Mouse (Mus musculus): ENCODE results near the gene Apol6. TPM values are rescaled to one million over a fixed set of nuclear protein-coding genes. Genes with fewer than 3 reads are reported as not detected.

The Apol6 gene
- polyA plus RNA-seq, 1 experiment from 2014 or later = not detected

- no peak for ATAC-seq
- WGBS = 71% methylated on average over 6 of the region's 6 CpGs
- no peaks in the 10 kb centered on the region for H3K36me3 ChIP-seq (ENCODE audit: poor library complexity, severe bottlenecking)
- H3K4me3 ChIP-seq = no peak overlapping the region
- peaks cover 10% of the 10 kb centered on the region; the same call in 1 of the 2 replicates for H3K4me1 ChIP-seq
- H3K4me2 ChIP-seq = no peak overlapping the region
- H3K27ac ChIP-seq = no peak overlapping the region
- no peak overlapping the region for H3K9ac ChIP-seq
- no peaks in the 10 kb centered on the region; the same call in 1 of the 2 replicates for H3K9me3 ChIP-seq (replicated peaks)
- peaks cover 2% of the 10 kb centered on the region; the same call in 1 of the 2 replicates for H3K27me3 ChIP-seq
Observed at GRCm38 (mm10) chr15:77018740-77019340, 25.7 kb upstream of the Apol6 start.

- H3K4me2 ChIP-seq = no peak overlapping the region
- H3K27ac ChIP-seq = no peak overlapping the region
- H3K9me3 ChIP-seq (replicated peaks) = no peaks in the 10 kb centered on the region; the same call in 1 of the 2 replicates
- no peak overlapping the region for H3K4me3 ChIP-seq
- 0 out of 2 replicates have a peak, but pooled peaks cover 4% of the 10 kb centered on the region for H3K4me1 ChIP-seq
- ATAC-seq = no peak
- no peaks in the 10 kb centered on the region for H3K36me3 ChIP-seq (ENCODE audit: poor library complexity, severe bottlenecking)
- peaks cover 2% of the 10 kb centered on the region; the same call in 1 of the 2 replicates for H3K27me3 ChIP-seq
- H3K9ac ChIP-seq = no peak overlapping the region
- 85% methylated on average over 7 of the region's 7 CpGs for WGBS
Observed at GRCm38 (mm10) chr15:77019533-77019932, 25.0 kb upstream of the Apol6 start.

GRCm38 (mm10) chr15:77020136-77020535, 24.4 kb upstream of the Apol6 start:
- H3K27me3 ChIP-seq = peaks cover 2% of the 10 kb centered on the region; the same call in 1 of the 2 replicates
- no peak for ATAC-seq
- no peaks in the 10 kb centered on the region for H3K4me1 ChIP-seq
- H3K9ac ChIP-seq = no peak overlapping the region
- H3K9me3 ChIP-seq (replicated peaks) = no peaks in the 10 kb centered on the region; the same call in 1 of the 2 replicates
- no peak overlapping the region for H3K4me2 ChIP-seq
- H3K36me3 ChIP-seq (ENCODE audit: poor library complexity, severe bottlenecking) = no peaks in the 10 kb centered on the region
- WGBS = 88% methylated on average over 4 of the region's 4 CpGs
- no peak overlapping the region for H3K4me3 ChIP-seq
- no peak overlapping the region for H3K27ac ChIP-seq

- Histone ChIP-seq H3K9me3 (replicated peaks) (no peaks in the 10 kb centered on the region; the same call in 1 of the 2 replicates), H3K36me3 (ENCODE audit: poor library complexity, severe bottlenecking) (no peaks in the 10 kb centered on the region), H3K4me3 (no peak overlapping the region), H3K4me2 (no peak overlapping the region), H3K4me1 (peaks cover 7% of the 10 kb centered on the region), H3K27me3 (peaks cover 2% of the 10 kb centered on the region; the same call in 1 of the 2 replicates), H3K9ac (no peak overlapping the region), H3K27ac (no peak overlapping the region)
- no peak for ATAC-seq
- 92% methylated on average over 3 of the region's 3 CpGs for WGBS
Observed at GRCm38 (mm10) chr15:77021056-77021455, 23.5 kb upstream of the Apol6 start.

- Histone ChIP-seq H3K27ac (no peak overlapping the region), H3K4me2 (no peak overlapping the region), H3K4me3 (no peak overlapping the region), H3K27me3 (peaks cover 2% of the 10 kb centered on the region; the same call in 1 of the 2 replicates), H3K9me3 (replicated peaks) (no peaks in the 10 kb centered on the region; the same call in 1 of the 2 replicates), H3K36me3 (ENCODE audit: poor library complexity, severe bottlenecking) (no peaks in the 10 kb centered on the region), H3K4me1 (peaks cover 12% of the 10 kb centered on the region), H3K9ac (no peak overlapping the region)
- WGBS = 87% methylated on average over 4 of the region's 4 CpGs
- no peak for ATAC-seq
Observed at GRCm38 (mm10) chr15:77021851-77022250, 22.7 kb upstream of the Apol6 start.

- H3K27ac ChIP-seq = no peak overlapping the region
- H3K4me3 ChIP-seq = no peak overlapping the region
- no peaks in the 10 kb centered on the region; the same call in 1 of the 2 replicates for H3K9me3 ChIP-seq (replicated peaks)
- peaks cover 12% of the 10 kb centered on the region for H3K4me1 ChIP-seq
- ATAC-seq = no peak
- H3K36me3 ChIP-seq (ENCODE audit: poor library complexity, severe bottlenecking) = no peaks in the 10 kb centered on the region
- 81% methylated on average over 5 of the region's 5 CpGs for WGBS
- no peak overlapping the region for H3K9ac ChIP-seq
- no peaks in the 10 kb centered on the region for H3K27me3 ChIP-seq
- no peak overlapping the region for H3K4me2 ChIP-seq
Observed at GRCm38 (mm10) chr15:77022401-77022957, 22.1 kb upstream of the Apol6 start.

- 56% methylated on average over 5 of the region's 5 CpGs for WGBS
Observed at GRCm38 (mm10) chr15:77025884-77026583, 18.5 kb upstream of the Apol6 start.

GRCm38 (mm10) chr15:77027117-77027516, 17.4 kb upstream of the Apol6 start:
- ATAC-seq = no peak
- Histone ChIP-seq H3K9ac (no peak overlapping the region), H3K36me3 (ENCODE audit: poor library complexity, severe bottlenecking) (no peaks in the 10 kb centered on the region), H3K4me3 (no peak overlapping the region), H3K27ac (no peak overlapping the region), H3K27me3 (no peaks in the 10 kb centered on the region), H3K4me1 (peaks cover 16% of the 10 kb centered on the region), H3K9me3 (replicated peaks) (no peaks in the 10 kb centered on the region; the same call in 1 of the 2 replicates), H3K4me2 (no peak overlapping the region)
- WGBS = 94% methylated on average over 3 of the region's 3 CpGs

More at GRCm38 (mm10) chr15:77025884-77026583, 18.5 kb upstream of the Apol6 start:
- no peak overlapping the region for H3K4me2 ChIP-seq
- H3K27ac ChIP-seq = no peak overlapping the region
- no peaks in the 10 kb centered on the region for H3K36me3 ChIP-seq (ENCODE audit: poor library complexity, severe bottlenecking)
- no peak overlapping the region for H3K9ac ChIP-seq
- peak; percentile 55; the same call in 1 of the 2 replicates for ATAC-seq
- H3K4me3 ChIP-seq = no peak overlapping the region
- H3K4me1 ChIP-seq = peaks cover 16% of the 10 kb centered on the region
- H3K27me3 ChIP-seq = no peaks in the 10 kb centered on the region
- no peaks in the 10 kb centered on the region; the same call in 1 of the 2 replicates for H3K9me3 ChIP-seq (replicated peaks)

GRCm38 (mm10) chr15:77027675-77028074, 16.9 kb upstream of the Apol6 start:
- no peak for ATAC-seq
- Histone ChIP-seq H3K36me3 (ENCODE audit: poor library complexity, severe bottlenecking) (no peaks in the 10 kb centered on the region), H3K9me3 (replicated peaks) (no peaks in the 10 kb centered on the region), H3K9ac (no peak overlapping the region), H3K4me2 (no peak overlapping the region), H3K4me1 (peaks cover 16% of the 10 kb centered on the region), H3K27ac (no peak overlapping the region), H3K27me3 (no peaks in the 10 kb centered on the region), H3K4me3 (no peak overlapping the region)
- WGBS = 76% methylated on average over 6 of the region's 6 CpGs

GRCm38 (mm10) chr15:77029331-77029991, 15.1 kb upstream of the Apol6 start:
- WGBS = 27% methylated on average over 7 of the region's 7 CpGs
- Histone ChIP-seq H3K4me1 (peaks cover 16% of the 10 kb centered on the region), H3K36me3 (ENCODE audit: poor library complexity, severe bottlenecking) (no peaks in the 10 kb centered on the region), H3K4me2 (no peak overlapping the region), H3K9ac (peak overlapping the region; percentile 21), H3K4me3 (no peak overlapping the region), H3K9me3 (replicated peaks) (no peaks in the 10 kb centered on the region), H3K27me3 (no peaks in the 10 kb centered on the region), H3K27ac (no peak overlapping the region; the same call in 1 of the 2 replicates)
- ATAC-seq = peak; percentile 71

GRCm38 (mm10) chr15:77031271-77031670, 13.3 kb upstream of the Apol6 start:
- no peaks in the 10 kb centered on the region for H3K9me3 ChIP-seq (replicated peaks)
- H3K9ac ChIP-seq = no peak overlapping the region
- no peak overlapping the region for H3K4me2 ChIP-seq
- no peak overlapping the region for H3K4me3 ChIP-seq
- H3K27me3 ChIP-seq = no peaks in the 10 kb centered on the region
- H3K36me3 ChIP-seq (ENCODE audit: poor library complexity, severe bottlenecking) = no peaks in the 10 kb centered on the region
- ATAC-seq = no peak
- WGBS = 58% methylated on average over 3 of the region's 3 CpGs
- H3K4me1 ChIP-seq = peaks cover 8% of the 10 kb centered on the region
- no peak overlapping the region for H3K27ac ChIP-seq

- no peak overlapping the region for H3K9ac ChIP-seq
Observed at GRCm38 (mm10) chr15:77034526-77034925, 10.0 kb upstream of the Apol6 start.

More at GRCm38 (mm10) chr15:77034526-77034925, 10.0 kb upstream of the Apol6 start:
- Histone ChIP-seq H3K27me3 (no peaks in the 10 kb centered on the region), H3K4me3 (no peak overlapping the region), H3K36me3 (ENCODE audit: poor library complexity, severe bottlenecking) (no peaks in the 10 kb centered on the region), H3K27ac (no peak overlapping the region), H3K4me1 (peaks cover 10% of the 10 kb centered on the region; the same call in 1 of the 2 replicates), H3K9me3 (replicated peaks) (no peaks in the 10 kb centered on the region), H3K4me2 (no peak overlapping the region)
- WGBS = 73% methylated on average over 6 of the region's 6 CpGs
- ATAC-seq = no peak
